Mouse (Mus musculus) cerebellum, adult 2 months (tissue): Measurements from ENCODE around the gene Slc39a10. TPM values are rescaled to one million over a fixed set of nuclear protein-coding genes. Genes with fewer than 3 reads are reported as not detected.

ENCODE experiments used
- DNase-seq, 2 experiments: peaks; one replicate each; pipeline ENCODE4 v3.0.0; 2021
- H3K27ac ChIP-seq: fragments of 200-500 bp; 2 replicates; pipeline ENCODE4 v1.5.1; 2012; ENCODE audit warnings: low read length, control low read depth, inconsistent platforms; ENCODE audit not compliant: insufficient read depth
- H3K27me3 ChIP-seq: fragments of 200-500 bp; 2 replicates; pipeline ENCODE4 v1.6.1; 2012; ENCODE audit warnings: inconsistent platforms, mild to moderate bottlenecking, low read length, moderate library complexity; ENCODE audit not compliant: control insufficient read depth, insufficient read depth
- H3K4me1 ChIP-seq: fragments of 200-500 bp; 2 replicates; pipeline ENCODE4 v1.6.1; 2011; ENCODE audit warnings: low read length; ENCODE audit not compliant: control insufficient read depth, insufficient read depth
- H3K4me3 ChIP-seq: fragments of 200-500 bp; replicated peaks from 2 replicates; pipeline ENCODE3; 2011; ENCODE audit warnings: mild to moderate bottlenecking, low read depth, low read length, control low read depth; ENCODE audit not compliant: insufficient read depth
- CTCF ChIP-seq: fragments of 200-500 bp; IDR thresholded peaks from 2 replicates; pipeline ENCODE4 v1.5.1; 2011; ENCODE audit warnings: low read depth, mild to moderate bottlenecking, control low read depth, low read length, moderate library complexity, borderline replicate concordance; ENCODE audit not compliant: insufficient read depth
- POLR2A ChIP-seq: fragments of 200-500 bp; IDR thresholded peaks from 2 replicates; pipeline ENCODE4 v1.6.1; 2011; ENCODE audit warnings: low read length, control low read depth, borderline replicate concordance; ENCODE audit not compliant: insufficient read depth
- WGBS: fragments of 180-500 bp; shearing (Covaris S2); methylation state at CpG from one replicate; pipeline ENCODE4 v1.1.7; 2018; 5-methylcytosine and 5-hydroxymethylcytosine counted together
- polyA plus RNA-seq: library from polyadenylated mRNA; depleted of rRNA; stranded (reverse); fragments of >200 nt; gene quantifications from 2 replicates; pipeline ENCODE4 v1.2.3, GENCODE M21; 2012

Gene Slc39a10
- polyA plus RNA-seq, 1 experiment, result 32.6 TPM

DNA sequence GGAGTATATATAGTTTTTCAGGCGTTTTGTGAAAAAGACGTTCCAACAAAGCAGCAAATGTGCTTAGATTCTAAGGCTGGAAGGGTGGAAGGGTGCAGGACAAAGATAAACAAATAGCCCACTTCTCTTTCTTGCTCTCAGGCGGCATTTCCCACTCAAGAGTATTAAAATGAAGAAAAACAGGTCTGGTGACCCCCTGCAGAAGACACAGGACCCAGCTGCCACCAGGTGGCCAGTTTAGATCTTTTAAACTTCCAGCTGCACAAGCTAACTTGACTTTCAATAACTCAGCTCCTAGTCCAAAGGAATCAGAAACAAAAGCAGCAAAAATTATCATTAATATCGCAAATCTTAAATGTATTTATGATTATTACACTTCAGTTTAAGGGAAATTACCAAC is 36.2 kb downstream of the Slc39a10 start:
- Histone ChIP-seq H3K27me3 (no peaks in the 10 kb centered on the region), H3K27ac (no peak overlapping the region), H3K4me1 (no peaks in the 10 kb centered on the region; the same call in 1 of the 2 replicates), H3K4me3 (no peak overlapping the region)
- DNase-seq, result no peak
- TF ChIP-seq CTCF (no peak), POLR2A (no peak)
- 63% methylated on average over 4 of the region's 4 CpGs for WGBS

DNA sequence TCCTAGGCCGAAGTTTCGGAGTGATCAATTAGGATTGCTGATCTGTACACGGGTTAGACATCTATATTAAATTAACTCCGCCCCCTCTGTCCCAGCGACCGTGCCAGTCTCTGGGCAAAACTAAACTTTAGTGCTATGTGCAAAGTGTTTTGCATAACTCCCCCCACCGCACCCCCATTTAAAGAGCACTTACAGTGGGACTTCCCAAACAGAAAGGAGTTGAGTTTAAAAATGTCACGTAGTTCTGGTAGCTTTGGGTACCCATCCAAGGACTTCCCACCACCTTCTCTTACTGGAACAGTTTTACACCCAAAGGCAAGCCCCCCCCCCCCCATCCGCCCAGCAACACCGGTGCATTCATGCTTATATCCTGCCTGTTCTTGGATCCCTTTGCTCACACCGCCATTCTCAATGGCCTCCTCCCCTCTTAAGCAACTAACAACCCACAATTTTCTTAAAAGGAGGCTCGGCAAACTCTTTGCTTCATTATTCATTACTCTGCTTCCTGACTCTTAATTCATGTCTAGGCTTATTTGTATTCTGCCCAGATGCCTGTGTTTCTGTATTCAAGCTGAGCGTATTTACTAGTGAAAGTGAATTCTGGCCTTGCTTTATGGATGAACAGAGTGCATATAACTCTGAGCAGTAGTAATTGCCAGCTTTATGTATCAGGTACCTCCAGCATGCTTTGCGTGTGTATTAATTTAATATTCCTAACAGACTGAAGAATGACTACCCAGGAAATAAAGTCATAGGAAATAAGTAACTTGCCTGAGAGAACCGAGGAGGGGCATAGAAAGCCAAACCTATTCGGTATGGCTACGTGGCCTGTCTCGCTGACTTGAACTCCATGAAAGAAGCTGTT is 38.4 kb downstream of the Slc39a10 start:
- Histone ChIP-seq H3K4me1 (no peaks in the 10 kb centered on the region; the same call in 1 of the 2 replicates), H3K27ac (peak overlapping the region; percentile 83), H3K27me3 (no peaks in the 10 kb centered on the region), H3K4me3 (peak overlapping the region; percentile 87)
- no peak for DNase-seq
- WGBS, result 35% methylated on average over 18 of the region's 18 CpGs
- no peak for TF ChIP-seq POLR2A
- TF ChIP-seq CTCF, result no peak

DNA sequence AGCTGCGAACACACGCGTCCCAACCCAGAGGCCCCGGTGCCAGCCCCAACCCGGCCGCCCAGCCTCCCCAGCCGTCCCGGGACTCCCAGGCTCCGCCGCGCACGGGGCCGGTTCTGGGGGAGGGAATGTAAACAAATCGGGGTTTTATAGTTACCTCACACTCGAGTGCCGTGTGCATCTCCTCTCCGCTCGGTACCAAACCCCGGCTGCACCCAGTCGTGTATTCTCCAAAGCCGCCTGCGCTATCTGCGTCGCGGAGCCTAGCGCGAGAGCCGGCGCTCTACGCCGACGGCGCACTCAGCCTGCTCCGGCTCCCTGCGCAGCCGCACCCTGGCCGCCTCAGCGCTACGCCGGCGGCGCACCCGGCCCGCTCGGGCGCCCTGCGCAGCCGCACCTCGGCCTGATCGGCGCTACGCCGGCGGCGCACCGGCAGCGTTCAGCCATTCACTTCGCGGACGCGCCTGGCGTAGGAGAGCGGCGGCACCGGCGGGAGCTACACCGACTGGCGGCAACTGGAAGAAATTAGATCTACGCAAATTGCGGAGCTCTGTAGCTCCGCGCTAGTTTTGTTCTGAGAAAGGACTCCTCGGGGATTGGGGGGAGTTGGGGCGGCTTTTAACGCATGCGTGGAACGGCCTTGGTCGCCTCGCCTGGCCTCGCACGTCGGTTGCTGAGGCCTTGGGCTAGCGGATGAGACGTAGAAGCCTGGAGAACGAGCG is 39.2 kb downstream of the Slc39a10 start:
- TF ChIP-seq CTCF, result no peak
- TF ChIP-seq POLR2A, result peak; percentile 89
- no peaks in the 10 kb centered on the region for H3K27me3 ChIP-seq
- H3K27ac ChIP-seq, result peak overlapping the region; percentile 97
- DNase-seq, result peak; percentile 96 to 99
- H3K4me1 ChIP-seq, result no peaks in the 10 kb centered on the region; the same call in 1 of the 2 replicates
- H3K4me3 ChIP-seq, result peak overlapping the region; percentile 87
- under 1% methylated on average over 86 of the region's 86 CpGs for WGBS

DNA sequence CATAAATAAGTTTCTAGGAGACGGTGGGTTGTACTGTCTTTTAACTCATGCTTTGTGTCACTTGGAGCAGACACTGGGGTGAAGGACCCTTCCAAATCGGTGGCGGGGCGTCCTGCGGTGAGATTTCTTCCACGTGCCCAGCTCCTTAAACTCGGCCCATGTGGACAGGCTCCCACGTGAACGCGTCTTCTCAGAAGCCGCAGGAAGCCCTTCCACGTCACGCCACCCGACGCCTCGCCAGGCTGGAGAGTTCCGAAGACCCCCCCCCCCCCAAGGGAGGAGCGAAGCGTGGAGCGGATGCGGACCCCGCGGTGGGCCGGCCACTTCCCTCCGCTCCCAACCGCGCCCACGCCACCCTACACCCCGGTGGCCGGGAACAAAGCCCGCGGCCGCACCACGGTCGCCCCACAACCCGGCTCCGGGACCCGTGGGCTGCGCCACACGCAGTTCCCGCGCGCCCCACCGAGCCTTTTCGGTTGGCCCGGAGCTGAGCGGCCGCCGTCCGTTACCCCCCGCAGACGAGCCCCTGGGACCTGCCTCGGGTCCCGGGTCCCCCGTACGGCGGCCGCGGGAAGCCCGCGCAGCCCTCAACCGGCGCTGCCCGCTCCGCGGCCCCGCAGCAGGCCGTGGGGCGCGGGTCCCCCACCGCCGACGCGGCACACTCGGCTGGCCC is 39.9 kb downstream of the Slc39a10 start:
- peak; percentile 65 to 69 for DNase-seq
- TF ChIP-seq CTCF (no peak), POLR2A (no peak)
- no peaks in the 10 kb centered on the region for H3K27me3 ChIP-seq
- peak overlapping the region; percentile 65 for H3K4me3 ChIP-seq
- no peaks in the 10 kb centered on the region; the same call in 1 of the 2 replicates for H3K4me1 ChIP-seq
- under 1% methylated on average over 72 of the region's 75 CpGs for WGBS
- H3K27ac ChIP-seq, result peak overlapping the region; percentile 97

DNA sequence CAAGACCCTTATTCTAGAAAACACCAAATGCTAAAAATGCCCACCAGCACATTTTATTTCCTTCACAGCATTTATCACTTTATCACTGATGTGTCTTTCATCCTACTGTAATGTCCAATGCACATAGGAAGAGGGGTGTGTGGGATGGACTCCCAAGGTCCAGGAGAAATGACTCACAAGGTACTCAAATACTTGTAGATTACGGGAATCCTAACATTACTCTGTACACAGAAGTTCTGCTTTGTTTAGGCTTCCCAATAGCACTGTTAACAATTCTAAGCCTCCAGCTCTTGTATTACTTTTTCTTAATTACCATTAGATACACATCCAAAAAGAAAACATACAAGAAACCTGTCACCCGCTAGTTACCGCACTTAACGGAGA is 40.4 kb downstream of the Slc39a10 start:
- 5% methylated on average over 4 of the region's 4 CpGs for WGBS
- Histone ChIP-seq H3K27me3 (no peaks in the 10 kb centered on the region), H3K4me3 (peak overlapping the region; percentile 65), H3K27ac (peak overlapping the region; percentile 97), H3K4me1 (no peaks in the 10 kb centered on the region; the same call in 1 of the 2 replicates)
- DNase-seq, result no peak
- TF ChIP-seq CTCF (no peak), POLR2A (no peak)

DNA sequence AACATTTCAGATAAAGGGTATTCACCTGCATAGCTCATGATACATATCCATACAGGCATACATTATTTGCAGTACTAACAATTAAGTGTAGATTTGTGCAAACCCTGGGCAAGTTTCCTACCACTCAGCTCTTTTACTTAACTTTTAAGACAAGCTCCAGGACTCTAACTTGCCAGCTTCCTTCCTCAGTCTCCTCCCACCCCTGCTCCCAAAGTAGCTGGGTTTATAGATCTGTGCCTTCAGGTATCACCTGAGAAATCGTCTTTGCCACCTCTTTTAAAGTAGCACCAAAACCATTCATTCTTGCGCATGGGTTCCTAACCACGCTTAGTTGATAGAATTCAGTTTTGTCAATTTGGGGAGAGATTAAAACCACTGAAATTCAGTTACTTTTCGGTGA is 41.1 kb downstream of the Slc39a10 start:
- no peaks in the 10 kb centered on the region; the same call in 1 of the 2 replicates for H3K4me1 ChIP-seq
- TF ChIP-seq CTCF (no peak), POLR2A (no peak)
- H3K27ac ChIP-seq, result no peak overlapping the region
- no peaks in the 10 kb centered on the region for H3K27me3 ChIP-seq
- DNase-seq, result no peak
- no peak overlapping the region for H3K4me3 ChIP-seq
- WGBS, result 66% methylated on average over 4 of the region's 4 CpGs

DNA sequence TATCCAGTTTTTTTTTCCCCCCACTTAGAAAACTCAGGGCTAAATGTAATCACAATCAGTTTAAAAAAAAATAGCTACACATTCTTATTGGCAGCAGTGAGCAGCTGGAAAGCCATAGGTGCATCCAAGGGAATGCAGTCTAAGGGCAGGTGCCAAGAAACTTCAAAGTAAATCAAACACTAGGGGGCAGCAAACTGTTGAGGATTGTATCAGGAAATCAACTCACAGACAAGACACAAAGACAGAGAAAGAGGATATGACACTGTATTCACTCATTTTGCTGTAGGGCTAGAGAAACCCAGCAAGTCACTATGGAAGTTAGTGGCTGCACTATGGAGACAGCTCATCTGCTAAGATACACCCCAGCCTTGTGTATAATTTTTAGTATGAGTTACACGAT is 42.9 kb downstream of the Slc39a10 start:
- 55% methylated on average over 1 of the region's 1 CpGs for WGBS
- Histone ChIP-seq H3K27ac (no peak overlapping the region), H3K27me3 (no peaks in the 10 kb centered on the region), H3K4me1 (no peaks in the 10 kb centered on the region; the same call in 1 of the 2 replicates), H3K4me3 (no peak overlapping the region)
- peak; percentile 54 to 82 for DNase-seq
- TF ChIP-seq POLR2A, result no peak
- TF ChIP-seq CTCF, result peak; percentile 13; the same call in 1 of the 2 replicates

DNA sequence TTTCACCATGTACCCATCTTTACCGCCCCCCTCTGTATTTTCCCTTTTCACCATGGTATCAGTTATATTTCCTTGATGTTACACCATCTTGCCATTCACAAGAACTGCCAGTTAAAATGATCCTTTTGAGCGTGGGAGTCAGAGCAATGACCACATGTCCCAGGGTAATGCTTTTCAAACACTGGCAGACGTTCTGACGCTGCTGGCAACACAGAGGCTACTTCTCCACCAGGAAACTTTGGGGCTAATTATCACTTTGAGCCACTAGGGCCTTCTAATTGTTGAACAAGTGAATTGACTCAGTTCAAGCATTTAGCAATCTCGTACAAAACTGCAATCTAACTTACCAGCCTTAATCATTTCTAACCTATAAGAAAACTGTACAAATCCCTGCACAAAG is 47.4 kb downstream of the Slc39a10 start:
- H3K4me1 ChIP-seq, result no peaks in the 10 kb centered on the region
- H3K4me3 ChIP-seq, result no peak overlapping the region
- DNase-seq, result no peak
- no peak overlapping the region for H3K27ac ChIP-seq
- no peak for TF ChIP-seq CTCF
- no peak for TF ChIP-seq POLR2A
- no peaks in the 10 kb centered on the region for H3K27me3 ChIP-seq
- WGBS, result 32% methylated on average over 5 of the region's 5 CpGs
